Mouse (Mus musculus) adipocyte (in vitro differentiated cells): ENCODE measurements around the gene Pkdrej.

Experiments used
- DNase-seq: peaks from one replicate; pipeline ENCODE4 v3.0.0-alpha.2; 2016; ENCODE audit warnings: low spot score

Pkdrej gene

DNA sequence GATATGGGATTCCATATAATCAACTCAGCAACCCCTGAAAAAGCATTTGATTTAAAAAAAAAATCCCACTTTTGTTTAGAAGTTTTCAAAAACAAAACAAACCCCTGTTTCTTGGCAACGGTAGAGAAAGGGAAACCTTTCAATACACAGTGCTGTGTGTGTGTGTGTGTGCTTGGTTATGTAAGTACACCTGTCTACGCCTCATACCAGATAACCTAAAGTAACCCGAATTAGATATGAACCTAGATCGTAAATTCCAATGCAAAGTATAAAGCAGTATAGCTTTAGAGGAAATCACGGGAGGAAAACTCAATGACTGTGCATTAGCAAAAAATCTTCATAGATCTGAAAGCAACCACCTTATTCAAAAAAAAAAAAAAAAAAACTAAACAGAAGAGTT is 54.9 kb downstream of the Pkdrej start:
- DNase-seq, result no peak

DNA sequence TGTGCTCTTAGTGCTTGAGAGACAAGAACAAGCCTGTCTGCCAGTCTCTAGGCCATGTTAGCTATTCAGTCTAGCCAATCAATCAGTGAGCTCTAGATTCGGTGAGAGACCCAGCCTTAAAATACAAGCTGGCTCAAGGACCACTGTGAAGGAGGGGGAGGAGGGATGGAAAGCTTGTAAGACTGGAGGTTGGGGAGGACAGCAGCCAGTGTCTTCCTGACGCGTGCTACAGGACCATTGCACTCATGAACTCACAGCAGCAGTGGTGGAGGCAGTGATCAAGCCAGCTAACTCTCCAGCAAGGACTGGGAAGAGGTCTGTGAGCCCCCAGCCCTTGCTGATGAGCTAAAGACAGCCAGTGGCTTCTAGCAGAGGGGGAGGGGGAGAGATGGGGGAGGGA is 56.5 kb downstream of the Pkdrej start:
- no peak for DNase-seq
